Mouse (Mus musculus): ENCODE results near the gene Hrh2. TPM values are rescaled to one million over a fixed set of nuclear protein-coding genes. Genes with fewer than 3 reads are reported as not detected.

The Hrh2 gene
- polyA plus RNA-seq, 1 experiment from 2014 or later = not detected

- H3K4me1 ChIP-seq (ENCODE audit: insufficient read depth, low read length) = no peaks in the 10 kb centered on the region
- WGBS = 17% methylated on average over 13 of the region's 13 CpGs
These were observed 36.1 kb downstream of the Hrh2 start for GRCm38 (mm10) chr13:54227916-54228483.

GRCm38 (mm10) chr13:54230081-54230480 is 38.2 kb downstream of the Hrh2 start:
- no peaks in the 10 kb centered on the region for H3K4me1 ChIP-seq (ENCODE audit: insufficient read depth, low read length)
- no peaks in the 10 kb centered on the region for H3K27me3 ChIP-seq (ENCODE audit: insufficient read depth, low read length)
- ATAC-seq (ENCODE audit: low FRiP score, low TSS enrichment) = no peak
- no peaks in the 10 kb centered on the region for H3K9me3 ChIP-seq (ENCODE audit: low read length)
- no peak overlapping the region for H3K4me2 ChIP-seq (replicated peaks; ENCODE audit: low read depth, low read length)
- H3K4me3 ChIP-seq (ENCODE audit: low read length) = no peak overlapping the region
- WGBS = 69% methylated on average over 6 of the region's 6 CpGs
- no peaks in the 10 kb centered on the region for H3K36me3 ChIP-seq (ENCODE audit: insufficient read depth, low read length)
- H3K9ac ChIP-seq (replicated peaks; ENCODE audit: low read length) = no peak overlapping the region
- no peak overlapping the region for H3K27ac ChIP-seq (ENCODE audit: low read length)

More at GRCm38 (mm10) chr13:54227916-54228483, 36.1 kb downstream of the Hrh2 start:
- Histone ChIP-seq H3K36me3 (ENCODE audit: insufficient read depth, low read length) (no peaks in the 10 kb centered on the region), H3K27me3 (ENCODE audit: insufficient read depth, low read length) (no peaks in the 10 kb centered on the region), H3K9ac (replicated peaks; ENCODE audit: low read length) (no peak overlapping the region), H3K4me2 (replicated peaks; ENCODE audit: low read depth, low read length) (no peak overlapping the region), H3K4me3 (ENCODE audit: low read length) (no peak overlapping the region), H3K9me3 (ENCODE audit: low read length) (no peaks in the 10 kb centered on the region), H3K27ac (ENCODE audit: low read length) (no peak overlapping the region)
- 0 out of 2 replicates have a peak, but pooled peaks have one; percentile 49 for ATAC-seq (ENCODE audit: low FRiP score, low TSS enrichment)

- ATAC-seq (ENCODE audit: low FRiP score, low TSS enrichment) = no peak
- Histone ChIP-seq H3K4me3 (ENCODE audit: low read length) (no peak overlapping the region), H3K9ac (replicated peaks; ENCODE audit: low read length) (no peak overlapping the region), H3K4me1 (ENCODE audit: insufficient read depth, low read length) (no peaks in the 10 kb centered on the region), H3K27me3 (ENCODE audit: insufficient read depth, low read length) (no peaks in the 10 kb centered on the region), H3K36me3 (ENCODE audit: insufficient read depth, low read length) (no peaks in the 10 kb centered on the region), H3K9me3 (ENCODE audit: low read length) (no peaks in the 10 kb centered on the region), H3K27ac (ENCODE audit: low read length) (no peak overlapping the region), H3K4me2 (replicated peaks; ENCODE audit: low read depth, low read length) (no peak overlapping the region)
- 34% methylated on average over 10 of the region's 10 CpGs for WGBS
These were observed 39.9 kb downstream of the Hrh2 start for GRCm38 (mm10) chr13:54231868-54232267.

GRCm38 (mm10) chr13:54237512-54237911 is 45.6 kb downstream of the Hrh2 start:
- 72% methylated on average over 6 of the region's 6 CpGs for WGBS
- Histone ChIP-seq H3K9me3 (ENCODE audit: low read length) (no peaks in the 10 kb centered on the region), H3K9ac (replicated peaks; ENCODE audit: low read length) (no peak overlapping the region), H3K36me3 (ENCODE audit: insufficient read depth, low read length) (no peaks in the 10 kb centered on the region), H3K4me2 (replicated peaks; ENCODE audit: low read depth, low read length) (no peak overlapping the region), H3K27me3 (ENCODE audit: insufficient read depth, low read length) (no peaks in the 10 kb centered on the region), H3K4me1 (ENCODE audit: insufficient read depth, low read length) (peaks cover 5% of the 10 kb centered on the region; the same call in 1 of the 2 replicates), H3K27ac (ENCODE audit: low read length) (peak overlapping the region; percentile 4; the same call in 1 of the 2 replicates), H3K4me3 (ENCODE audit: low read length) (no peak overlapping the region)
- ATAC-seq (ENCODE audit: low FRiP score, low TSS enrichment) = no peak

- 32% methylated on average over 14 of the region's 14 CpGs for whole genome bisulfite sequencing
- Histone ChIP-seq H3K27ac (ENCODE audit: low read length) (0 out of 2 replicates have a peak overlapping the region, but pooled peaks have one; percentile 39), H3K4me3 (ENCODE audit: low read length) (no peak overlapping the region), H3K36me3 (ENCODE audit: insufficient read depth, low read length) (no peaks in the 10 kb centered on the region), H3K9ac (replicated peaks; ENCODE audit: low read length) (no peak overlapping the region), H3K4me2 (replicated peaks; ENCODE audit: low read depth, low read length) (no peak overlapping the region), H3K27me3 (ENCODE audit: insufficient read depth, low read length) (no peaks in the 10 kb centered on the region), H3K4me1 (ENCODE audit: insufficient read depth, low read length) (peaks cover 5% of the 10 kb centered on the region; the same call in 1 of the 2 replicates), H3K9me3 (ENCODE audit: low read length) (no peaks in the 10 kb centered on the region)
- no peak for ATAC-seq (ENCODE audit: low FRiP score, low TSS enrichment)
These were observed 46.8 kb downstream of the Hrh2 start for GRCm38 (mm10) chr13:54238585-54239323.

- H3K4me1 ChIP-seq (ENCODE audit: insufficient read depth, low read length) = peaks cover 5% of the 10 kb centered on the region; the same call in 1 of the 2 replicates
- no peak overlapping the region for H3K4me2 ChIP-seq (replicated peaks; ENCODE audit: low read depth, low read length)
- WGBS = 67% methylated on average over 5 of the region's 5 CpGs
- no peak for ATAC-seq (ENCODE audit: low FRiP score, low TSS enrichment)
- H3K9ac ChIP-seq (replicated peaks; ENCODE audit: low read length) = no peak overlapping the region
- no peaks in the 10 kb centered on the region for H3K9me3 ChIP-seq (ENCODE audit: low read length)
- H3K4me3 ChIP-seq (ENCODE audit: low read length) = no peak overlapping the region
- no peaks in the 10 kb centered on the region for H3K36me3 ChIP-seq (ENCODE audit: insufficient read depth, low read length)
- H3K27me3 ChIP-seq (ENCODE audit: insufficient read depth, low read length) = no peaks in the 10 kb centered on the region
- H3K27ac ChIP-seq (ENCODE audit: low read length) = no peak overlapping the region
These were observed 50.5 kb downstream of the Hrh2 start for GRCm38 (mm10) chr13:54242380-54242779.

GRCm38 (mm10) chr13:54245204-54245603 is 53.3 kb downstream of the Hrh2 start:
- Histone ChIP-seq H3K27ac (ENCODE audit: low read length) (no peak overlapping the region), H3K36me3 (ENCODE audit: insufficient read depth, low read length) (no peaks in the 10 kb centered on the region), H3K9me3 (ENCODE audit: low read length) (no peaks in the 10 kb centered on the region), H3K27me3 (ENCODE audit: insufficient read depth, low read length) (no peaks in the 10 kb centered on the region), H3K4me1 (ENCODE audit: insufficient read depth, low read length) (peaks cover 14% of the 10 kb centered on the region; the same call in 1 of the 2 replicates), H3K4me3 (ENCODE audit: low read length) (no peak overlapping the region), H3K4me2 (replicated peaks; ENCODE audit: low read depth, low read length) (no peak overlapping the region), H3K9ac (replicated peaks; ENCODE audit: low read length) (no peak overlapping the region)
- WGBS = 68% methylated on average over 5 of the region's 5 CpGs
- ATAC-seq (ENCODE audit: low FRiP score, low TSS enrichment) = no peak

GRCm38 (mm10) chr13:54247545-54247944 is 55.6 kb downstream of the Hrh2 start:
- Histone ChIP-seq H3K27me3 (ENCODE audit: insufficient read depth, low read length) (no peaks in the 10 kb centered on the region), H3K4me1 (ENCODE audit: insufficient read depth, low read length) (peaks cover 14% of the 10 kb centered on the region; the same call in 1 of the 2 replicates), H3K9ac (replicated peaks; ENCODE audit: low read length) (no peak overlapping the region), H3K27ac (ENCODE audit: low read length) (no peak overlapping the region), H3K4me2 (replicated peaks; ENCODE audit: low read depth, low read length) (no peak overlapping the region), H3K36me3 (ENCODE audit: insufficient read depth, low read length) (no peaks in the 10 kb centered on the region), H3K4me3 (ENCODE audit: low read length) (no peak overlapping the region), H3K9me3 (ENCODE audit: low read length) (no peaks in the 10 kb centered on the region)
- 25% methylated on average over 4 of the region's 4 CpGs for WGBS
- ATAC-seq (ENCODE audit: low FRiP score, low TSS enrichment) = 0 out of 2 replicates have a peak, but pooled peaks have one; percentile 10

- H3K36me3 ChIP-seq (ENCODE audit: insufficient read depth, low read length) = no peaks in the 10 kb centered on the region
- H3K4me3 ChIP-seq (ENCODE audit: low read length) = no peak overlapping the region
- H3K27me3 ChIP-seq (ENCODE audit: insufficient read depth, low read length) = no peaks in the 10 kb centered on the region
- H3K4me1 ChIP-seq (ENCODE audit: insufficient read depth, low read length) = peaks cover 14% of the 10 kb centered on the region; the same call in 1 of the 2 replicates
- ATAC-seq (ENCODE audit: low FRiP score, low TSS enrichment) = peak; percentile 52
- H3K27ac ChIP-seq (ENCODE audit: low read length) = peak overlapping the region; percentile 66
- no peak overlapping the region for H3K9ac ChIP-seq (replicated peaks; ENCODE audit: low read length)
- 42% methylated on average over 13 of the region's 13 CpGs for WGBS
- no peak overlapping the region for H3K4me2 ChIP-seq (replicated peaks; ENCODE audit: low read depth, low read length)
- H3K9me3 ChIP-seq (ENCODE audit: low read length) = no peaks in the 10 kb centered on the region
These were observed 56.6 kb downstream of the Hrh2 start for GRCm38 (mm10) chr13:54248436-54248995.

Measured in kidney, embryonic 16.5 days (tissue).